Mouse (Mus musculus) gastrocnemius, adult 18-20 months (tissue): ENCODE results near the gene Ccdc170. TPM values are rescaled to one million over a fixed set of nuclear protein-coding genes. Genes with fewer than 3 reads are reported as not detected.

Experiments
- DNase-seq: peaks from one replicate; pipeline ENCODE4 v3.0.0; 2021; ENCODE audit warnings: low spot score
- total RNA-seq, 2 experiments: library from RNA; stranded (reverse); gene quantifications; 2 replicates each; pipeline ENCODE4 v1.2.3; 2021

The Ccdc170 gene
- total RNA-seq, 2 experiments from 2014 or later: 0.50 to 0.84 TPM

- DNase-seq: no peak
Measured at GRCm38 (mm10) chr10:4520394-4521102, 38.2 kb downstream of the Ccdc170 start.

- no peak for DNase-seq
Measured at GRCm38 (mm10) chr10:4522116-4522515, 39.8 kb downstream of the Ccdc170 start.

GRCm38 (mm10) chr10:4523078-4523477, 40.8 kb downstream of the Ccdc170 start:
- DNase-seq: no peak

- DNase-seq: no peak
Measured at GRCm38 (mm10) chr10:4528043-4528442, 45.7 kb downstream of the Ccdc170 start.

GRCm38 (mm10) chr10:4530638-4531235, 48.4 kb downstream of the Ccdc170 start:
- DNase-seq: no peak

GRCm38 (mm10) chr10:4531933-4532332, 49.6 kb downstream of the Ccdc170 start:
- no peak for DNase-seq

- no peak for DNase-seq
Measured at GRCm38 (mm10) chr10:4532731-4533130, 50.4 kb downstream of the Ccdc170 start.

- DNase-seq: no peak
Measured at GRCm38 (mm10) chr10:4533873-4534272, 51.6 kb downstream of the Ccdc170 start.

GRCm38 (mm10) chr10:4545550-4545949, 63.2 kb downstream of the Ccdc170 start:
- DNase-seq: no peak

GRCm38 (mm10) chr10:4553442-4554119, 71.3 kb downstream of the Ccdc170 start:
- DNase-seq: peak; percentile 44

- DNase-seq: peak; percentile 15
Measured at GRCm38 (mm10) chr10:4556842-4557377, 74.6 kb downstream of the Ccdc170 start.

GRCm38 (mm10) chr10:4559132-4559531, 76.8 kb downstream of the Ccdc170 start:
- no peak for DNase-seq

GRCm38 (mm10) chr10:4565148-4565547, 82.8 kb downstream of the Ccdc170 start:
- DNase-seq: no peak

GRCm38 (mm10) chr10:4570778-4571177, 88.5 kb downstream of the Ccdc170 start:
- DNase-seq: no peak

- DNase-seq: no peak
Measured at GRCm38 (mm10) chr10:4571304-4571703, 89.0 kb downstream of the Ccdc170 start.

GRCm38 (mm10) chr10:4581905-4582304, 99.6 kb downstream of the Ccdc170 start:
- DNase-seq: no peak

GRCm38 (mm10) chr10:4586691-4587090, 104.4 kb downstream of the Ccdc170 start:
- no peak for DNase-seq

- DNase-seq: no peak
Measured at GRCm38 (mm10) chr10:4589576-4589975, 107.3 kb downstream of the Ccdc170 start.

- DNase-seq: no peak
Measured at GRCm38 (mm10) chr10:4590956-4591355, 108.7 kb downstream of the Ccdc170 start.

GRCm38 (mm10) chr10:4593828-4594227, 111.5 kb downstream of the Ccdc170 start:
- no peak for DNase-seq

GRCm38 (mm10) chr10:4597211-4597610, 114.9 kb downstream of the Ccdc170 start:
- DNase-seq: no peak

GRCm38 (mm10) chr10:4598244-4598842, 116.0 kb downstream of the Ccdc170 start:
- DNase-seq: peak; percentile 77
